Mouse (Mus musculus) regulatory T cell (primary cell): Measurements from ENCODE around the gene Usp17la.
"Not testable (repeated sequence)": the region's sequence is repeated elsewhere in the genome, so short reads cannot be mapped to it uniquely, and the experiment has no call there.

ENCODE experiments used
- in situ Hi-C: fragments of 300-600 bp; cut with MboI, MseI; formaldehyde crosslinking; loops from one replicate; pipeline ENCODE4 v1.15.1; 2025; ENCODE audit warnings: high pct_unique_total_duplicates

Gene Usp17la

GRCm38 (mm10) chr7:104856709-104857108 is at the start of gene Usp17la:
TSS of gene Usp17la (plus strand) at chr7:104857009.
- in situ Hi-C loops, result not testable (repeated sequence)

GRCm38 (mm10) chr7:104810335-104810734 is 46.5 kb upstream of the Usp17la start:
- in situ Hi-C loops, result not testable (repeated sequence)

- in situ Hi-C loops, result no loop called here
Observed at GRCm38 (mm10) chr7:104842503-104842902, 14.3 kb upstream of the Usp17la start, which contains the start of gene Usp17lb. TSS of gene Usp17lb (minus strand) at chr7:104842603.

GRCm38 (mm10) chr7:104843731-104844287 is 13.0 kb upstream of the Usp17la start:
- in situ Hi-C loops, result no loop called here

- in situ Hi-C loops, result not testable (repeated sequence)
Observed at GRCm38 (mm10) chr7:104851546-104851945, 5.3 kb upstream of the Usp17la start.

- in situ Hi-C loops, result no loop called here
Observed at GRCm38 (mm10) chr7:104855248-104855750, 1.5 kb upstream of the Usp17la start.

GRCm38 (mm10) chr7:104857683-104858082 is 874 bp downstream of the Usp17la start:
- in situ Hi-C loops, result no loop called here

- in situ Hi-C loops, result no loop called here
Observed at GRCm38 (mm10) chr7:104861381-104861780, 4.6 kb downstream of the Usp17la start.

- in situ Hi-C loops, result no loop called here
Observed at GRCm38 (mm10) chr7:104877731-104878130, 20.9 kb downstream of the Usp17la start, which contains the start of gene Olfr665. TSS of gene Olfr665 (plus strand) at chr7:104878031.

GRCm38 (mm10) chr7:104895852-104896251 is 39.0 kb downstream of the Usp17la start, which contains the start of gene Olfr666:
TSS of gene Olfr666 (minus strand) at chr7:104895952.
- in situ Hi-C loops, result no loop called here
